Mouse (Mus musculus): ENCODE results near the gene Fbxo30. TPM values are rescaled to one million over a fixed set of nuclear protein-coding genes. Genes with fewer than 3 reads are reported as not detected.

Gene Fbxo30
- polyA plus RNA-seq, 1 experiment from 2014 or later: 19.5 TPM

- TF ChIP-seq EP300 (IDR thresholded peaks at IDR 0.05; ENCODE audit: low read depth): no peak
- TF ChIP-seq CTCF (IDR thresholded peaks at IDR 0.05; ENCODE audit: low read depth): no peak
- DNase-seq (peak; percentile 85), ATAC-seq (peak; percentile 98)
- Histone ChIP-seq H3K27ac (ENCODE audit: low read depth) (peak within 1 kb of the TSS; percentile 93), H3K9ac (replicated peaks) (peak within 1 kb of the TSS; percentile 81), H3K27me3 (ENCODE audit: insufficient read depth, low read length) (no peaks in the 10 kb centered on the region), H3K4me2 (ENCODE audit: low read depth, low read length) (peak within 1 kb of the TSS; percentile 88), H3K4me3 (ENCODE audit: low read depth, low read length) (peak within 1 kb of the TSS; percentile 66), H3K9me3 (ENCODE audit: low read length) (no peaks in the 10 kb centered on the region), H3K36me3 (replicated peaks; ENCODE audit: insufficient read depth, low read length) (no peaks in the 10 kb centered on the region), H3K4me1 (ENCODE audit: insufficient read depth) (peaks cover 6% of the 10 kb centered on the region; the same call in 1 of the 2 replicates)
- 1% methylated on average over 71 of the region's 106 CpGs for WGBS (ENCODE audit: insufficient replicate concordance)
These were observed 62.3 kb downstream of the Fbxo30 start, which contains the start of gene Epm2a for GRCm38 (mm10) chr10:11343205-11344141. Epm2a (plus strand) TSS chr10:11343404.

- H3K9me3 ChIP-seq (ENCODE audit: low read length): no peaks in the 10 kb centered on the region
- no peaks in the 10 kb centered on the region for H3K36me3 ChIP-seq (replicated peaks; ENCODE audit: insufficient read depth, low read length)
- WGBS (ENCODE audit: insufficient replicate concordance): 73% methylated on average over 18 of the region's 18 CpGs
- no peak overlapping the region for H3K4me2 ChIP-seq (ENCODE audit: low read depth, low read length)
- no peak overlapping the region for H3K9ac ChIP-seq (replicated peaks)
- DNase-seq (no peak), ATAC-seq (no peak)
- no peak overlapping the region for H3K27ac ChIP-seq (ENCODE audit: low read depth)
- TF ChIP-seq CTCF (IDR thresholded peaks at IDR 0.05; ENCODE audit: low read depth) (peak; percentile 33; the same call in 1 of the 2 replicates), EP300 (IDR thresholded peaks at IDR 0.05; ENCODE audit: low read depth) (no peak)
- H3K27me3 ChIP-seq (ENCODE audit: insufficient read depth, low read length): no peaks in the 10 kb centered on the region
- H3K4me3 ChIP-seq (ENCODE audit: low read depth, low read length): no peak overlapping the region
- H3K4me1 ChIP-seq (ENCODE audit: insufficient read depth): peaks cover 6% of the 10 kb centered on the region; the same call in 1 of the 2 replicates
These were observed 63.7 kb downstream of the Fbxo30 start for GRCm38 (mm10) chr10:11344536-11345468.

Other genes starting within 250 kb of the Fbxo30 start
- not detected in 2 replicates for gene Grm1, start 199.0 kb upstream of the Fbxo30 start, polyA plus RNA-seq (2015; fragmentation: Nextera tagmentation; extraction: Ambion mirVana)
- gene Shprh, start 131.9 kb upstream of the Fbxo30 start, polyA plus RNA-seq (2015; fragmentation: Nextera tagmentation; extraction: Ambion mirVana): 2.3 and 3.1 TPM in 2 replicates
- 0.11 and 0.36 TPM in 2 replicates for gene Epm2a, start 62.1 kb downstream of the Fbxo30 start, polyA plus RNA-seq (2015; fragmentation: Nextera tagmentation; extraction: Ambion mirVana)